Mouse (Mus musculus): Measurements from ENCODE around the gene Flvcr2. TPM values are rescaled to one million over a fixed set of nuclear protein-coding genes. Genes with fewer than 3 reads are reported as not detected.

The Flvcr2 gene
- total RNA-seq, 2 experiments from 2014 or later = not detected

DNA sequence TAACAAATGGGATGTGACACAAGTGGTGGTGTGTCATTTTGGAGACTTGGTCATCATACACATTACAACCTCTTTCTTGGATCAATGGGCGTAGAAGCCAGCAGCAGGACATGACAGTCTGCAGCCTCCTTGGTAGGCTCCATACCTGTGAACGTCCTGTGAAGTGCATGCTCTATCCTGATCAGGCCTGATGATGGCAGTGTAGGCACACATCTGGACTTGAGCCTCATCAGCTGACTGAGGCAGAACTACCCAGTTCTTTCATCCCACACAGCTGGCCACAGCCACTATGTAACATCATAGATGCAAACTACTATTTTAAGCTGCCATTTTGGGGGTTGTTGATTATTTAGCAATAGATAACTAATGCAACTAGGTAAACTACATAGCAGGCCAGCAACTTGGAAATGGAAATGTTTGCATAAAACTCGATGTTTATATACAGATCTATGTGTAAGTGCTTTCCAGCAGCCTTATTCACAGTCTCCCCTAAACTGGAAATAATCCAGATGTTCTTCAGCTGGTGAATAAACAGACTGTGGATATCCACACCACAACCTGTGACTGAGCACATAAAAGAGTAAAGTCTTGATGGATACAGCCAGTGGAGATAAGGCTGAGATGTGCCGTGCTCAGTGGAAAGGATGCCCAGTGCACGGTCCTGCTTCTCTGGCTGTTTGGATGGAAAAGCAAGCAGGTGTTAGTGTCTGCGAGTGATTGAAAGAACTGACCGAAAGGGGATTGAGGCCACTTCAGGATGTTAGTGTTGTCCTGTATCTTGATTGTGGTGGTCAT lies 102.0 kb downstream of the Flvcr2 start:
- ATAC-seq (replicated peaks; ENCODE audit: poor library complexity, severe bottlenecking) = peak; percentile 50

DNA sequence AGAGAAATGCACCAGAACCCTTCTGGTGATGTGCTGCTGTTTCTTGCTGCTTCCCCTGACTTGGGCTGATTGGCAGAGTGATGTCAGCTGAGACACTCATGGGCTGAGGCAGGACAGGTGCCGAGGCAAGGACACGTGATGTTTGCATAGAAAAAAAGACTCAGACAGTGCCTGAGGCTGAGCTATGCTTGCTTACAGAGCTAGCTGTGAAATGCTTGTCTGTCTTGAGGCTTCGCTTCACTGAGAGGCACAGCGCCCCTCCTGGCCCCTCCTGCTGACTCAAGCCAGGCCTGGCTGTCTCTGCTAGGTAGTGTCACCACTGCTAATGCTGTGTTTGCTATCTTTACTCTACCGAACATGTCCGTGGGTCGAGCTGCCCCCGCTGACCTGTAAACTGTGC lies 104.3 kb downstream of the Flvcr2 start:
- no peak for ATAC-seq (replicated peaks; ENCODE audit: poor library complexity, severe bottlenecking)

DNA sequence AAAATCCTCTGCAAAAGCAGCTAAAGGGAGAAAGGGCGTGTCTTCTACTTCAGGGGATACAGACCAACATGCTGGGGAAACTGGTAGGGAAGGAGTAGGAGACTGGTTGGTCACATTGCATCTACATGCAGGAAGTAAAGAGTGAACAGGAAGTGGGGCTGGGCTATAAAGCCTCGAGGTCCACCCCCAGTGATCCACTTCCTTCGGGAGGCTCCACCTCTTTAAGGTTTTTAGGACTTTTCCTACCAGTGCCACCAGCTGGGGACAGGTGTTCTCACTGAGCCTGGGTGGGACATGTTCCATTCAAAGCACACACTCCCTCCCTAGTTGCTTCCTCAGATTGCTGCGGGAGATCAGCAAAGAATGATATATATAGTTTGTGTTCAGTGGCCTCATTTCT lies 107.5 kb downstream of the Flvcr2 start:
- ATAC-seq (replicated peaks; ENCODE audit: poor library complexity, severe bottlenecking) = no peak

DNA sequence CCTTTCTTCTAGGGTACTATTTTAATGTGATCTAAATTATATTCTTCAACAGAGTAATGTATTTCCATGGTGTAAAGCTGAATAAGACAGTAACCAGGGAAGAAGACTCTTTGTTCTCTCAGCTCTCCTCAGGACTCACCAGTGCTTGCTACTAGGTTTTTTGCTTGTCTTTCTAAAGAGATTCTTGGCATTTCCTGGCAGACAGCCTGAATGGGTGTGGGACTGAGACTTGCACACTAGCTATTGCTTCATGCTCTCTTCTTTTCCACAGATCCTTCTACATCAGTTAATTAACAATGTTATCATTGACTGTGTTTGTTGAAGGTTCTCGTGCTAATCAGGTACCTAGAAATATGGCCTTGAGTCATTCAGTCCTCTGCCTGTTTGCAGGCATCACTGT lies 107.9 kb downstream of the Flvcr2 start:
- no peak for ATAC-seq (replicated peaks; ENCODE audit: poor library complexity, severe bottlenecking)

DNA sequence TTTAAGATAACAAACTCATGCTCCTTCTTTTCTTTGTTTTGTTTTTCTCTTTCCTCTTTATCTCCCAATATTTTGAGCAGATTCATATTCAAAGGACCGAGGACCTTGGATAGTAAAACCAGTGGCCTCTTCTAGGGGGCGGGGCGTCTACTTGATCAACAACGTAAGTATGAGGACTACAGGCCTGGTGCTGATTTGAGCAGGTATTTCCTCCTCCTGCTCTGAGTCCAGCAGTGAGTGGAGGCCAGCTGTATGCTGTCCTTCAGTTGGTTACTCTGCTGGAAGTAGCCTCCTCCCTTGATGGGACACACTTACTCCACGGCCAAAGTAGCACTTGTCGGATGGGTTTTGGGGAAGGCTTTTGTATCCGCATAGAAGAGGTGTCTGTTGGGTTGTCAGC lies 111.0 kb downstream of the Flvcr2 start:
- ATAC-seq (replicated peaks; ENCODE audit: poor library complexity, severe bottlenecking) = no peak

DNA sequence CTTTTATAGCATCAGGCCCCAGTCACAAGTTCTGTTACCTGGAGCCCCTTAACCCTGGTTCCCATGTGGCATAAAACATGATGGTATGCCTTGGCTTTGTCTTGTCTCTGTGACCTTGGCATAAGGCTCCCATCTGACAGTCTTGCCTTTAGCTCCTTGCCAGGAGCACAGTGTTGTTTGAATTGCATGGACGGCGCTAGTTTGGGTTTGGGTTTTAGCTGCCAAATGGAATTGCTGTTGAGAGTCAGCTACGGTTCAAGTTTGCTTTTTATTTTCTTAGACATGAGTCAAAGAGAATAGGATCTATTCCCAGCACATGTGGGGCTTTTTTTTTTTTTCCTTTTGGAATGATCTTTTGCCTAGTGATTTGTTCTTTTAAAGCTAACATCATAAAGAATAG lies 112.8 kb downstream of the Flvcr2 start:
- no peak for ATAC-seq (replicated peaks; ENCODE audit: poor library complexity, severe bottlenecking)

DNA sequence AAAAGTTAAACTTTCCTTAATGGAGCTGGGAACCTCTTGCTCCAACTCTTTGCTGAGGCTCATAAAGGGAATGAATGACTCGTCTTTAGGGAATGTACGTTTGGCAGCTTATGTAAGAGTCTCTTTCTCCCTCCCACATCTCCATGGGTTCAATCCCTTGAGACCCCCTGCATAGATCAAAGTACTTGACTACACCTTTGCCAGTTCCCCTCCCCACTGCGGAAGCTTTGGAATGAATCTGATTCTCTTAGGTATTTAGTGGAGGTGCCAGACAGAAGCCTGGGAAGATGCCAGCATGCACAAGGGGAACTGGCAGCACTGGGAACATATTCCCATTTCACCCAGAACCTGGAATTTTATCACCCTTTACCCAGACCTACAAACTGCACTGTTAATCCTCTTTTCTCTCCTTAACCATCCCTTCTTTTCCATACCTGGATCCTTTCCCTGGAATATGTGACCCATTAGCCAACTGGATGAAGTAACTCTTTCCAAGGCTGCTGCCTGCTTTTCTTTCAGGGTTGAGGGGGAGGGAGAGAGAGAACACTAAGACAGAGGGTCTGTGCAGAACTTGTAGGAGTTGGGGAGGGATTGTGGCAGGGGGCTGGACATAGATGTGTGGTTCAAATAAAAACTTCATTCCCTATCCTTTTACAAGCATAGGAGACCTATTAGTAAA lies 113.3 kb downstream of the Flvcr2 start:
- no peak for ATAC-seq (replicated peaks; ENCODE audit: poor library complexity, severe bottlenecking)

DNA sequence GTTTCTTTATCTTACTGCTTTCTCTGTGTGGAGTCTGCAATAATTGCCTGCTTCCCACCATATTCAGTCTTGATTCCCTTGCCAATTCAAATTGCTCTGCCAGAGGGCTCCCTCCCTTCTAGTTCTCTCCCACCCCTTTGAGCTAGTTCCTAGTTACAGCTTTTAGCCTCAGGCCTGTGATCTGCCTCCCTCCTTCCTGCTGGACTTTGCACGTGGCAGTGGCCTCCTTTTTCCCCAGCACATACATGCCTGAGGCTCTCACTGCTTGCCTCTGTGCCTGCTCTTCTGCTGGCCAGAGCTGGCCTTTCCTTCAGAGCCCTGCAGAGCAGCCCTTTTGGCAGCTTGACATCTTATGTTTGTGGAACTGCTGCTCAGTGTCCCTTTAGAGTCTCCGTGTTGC lies 116.2 kb downstream of the Flvcr2 start:
- ATAC-seq (replicated peaks; ENCODE audit: poor library complexity, severe bottlenecking) = no peak

Other genes with a start within 250 kb of the Flvcr2 start
- gene Jdp2, start 147.5 kb upstream of the Flvcr2 start, total RNA-seq (2014; fragmentation: Nextera tagmentation) = 22.5 and 27.5 TPM in 2 replicates
- gene Jdp2, start 147.5 kb upstream of the Flvcr2 start, total RNA-seq (2017) = 30.5 and 39.8 TPM in 2 replicates
- 18.5 and 22.2 TPM in 2 replicates for gene Batf, start 59.9 kb upstream of the Flvcr2 start, total RNA-seq (2014; fragmentation: Nextera tagmentation)
- 30.5 and 31.1 TPM in 2 replicates for gene Batf, start 59.9 kb upstream of the Flvcr2 start, total RNA-seq (2017)
- gene Erg28, start 78.0 kb downstream of the Flvcr2 start, total RNA-seq (2014; fragmentation: Nextera tagmentation) = 64.0 and 79.4 TPM in 2 replicates
- gene Erg28, start 78.0 kb downstream of the Flvcr2 start, total RNA-seq (2017) = 82.2 and 90.4 TPM in 2 replicates
- 25.0 and 36.1 TPM in 2 replicates for gene Ttll5, start 78.1 kb downstream of the Flvcr2 start, total RNA-seq (2014; fragmentation: Nextera tagmentation)
- gene Ttll5, start 78.1 kb downstream of the Flvcr2 start, total RNA-seq (2017) = 22.9 and 26.9 TPM in 2 replicates

Data from granulocyte monocyte progenitor cell, adult 5-6 weeks (primary cell).